Mouse (Mus musculus) liver, adult 2 months (tissue): ENCODE data around the gene Pde4dip.

ENCODE experiments used
- CTCF ChIP-seq: fragments of 200-500 bp; IDR thresholded peaks from 2 replicates; pipeline ENCODE4 v1.5.1; 2011; ENCODE audit warnings: low read depth, low read length, control low read depth
- POLR2A ChIP-seq: fragments of 200-500 bp; IDR thresholded peaks from 2 replicates; pipeline ENCODE4 v1.6.1; 2011; ENCODE audit warnings: low read length, control low read depth; ENCODE audit not compliant: insufficient read depth; ENCODE audit errors: extremely low read depth

DNA sequence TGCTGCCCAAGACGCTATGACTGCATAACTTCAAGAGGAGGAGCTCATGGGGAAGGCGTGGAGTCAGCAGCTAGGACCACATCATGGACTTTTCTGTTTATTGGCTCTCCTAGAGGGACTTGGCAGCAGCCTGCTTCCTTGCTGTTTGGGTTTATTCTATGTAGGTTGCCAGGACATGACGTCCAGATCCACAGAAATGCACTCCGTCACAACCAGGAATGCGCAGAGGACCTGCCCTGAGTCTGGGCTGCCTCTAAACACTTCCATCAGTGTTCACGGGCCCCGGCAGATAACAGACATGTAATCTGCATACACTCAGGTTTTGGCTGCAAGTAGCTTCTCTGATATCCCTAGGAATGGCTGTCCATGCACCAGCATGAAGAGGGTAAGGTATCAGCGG lies 94.5 kb downstream of the Pde4dip start:
- no peak for TF ChIP-seq POLR2A
- no peak for TF ChIP-seq CTCF
